Mouse (Mus musculus) G1E (cell line): ENCODE results near the gene Gpr37. TPM values are rescaled to one million over a fixed set of nuclear protein-coding genes. Genes with fewer than 3 reads are reported as not detected.

Source experiments
- ATAC-seq: 2 replicates; pipeline ENCODE4 v1.8.0; 2016; ENCODE audit warnings: mild to moderate bottlenecking; ENCODE audit not compliant: insufficient number of reproducible peaks, poor library complexity, low FRiP score, severe bottlenecking; ENCODE audit errors: extremely low read depth
- DNase-seq: peaks from one replicate; pipeline ENCODE4 v3.0.0; 2012; ENCODE audit warnings: low spot score
- H3K27me3 ChIP-seq: 2 replicates; pipeline ENCODE4 v1.6.1; 2012; ENCODE audit warnings: mild to moderate bottlenecking, low read length, inconsistent platforms; ENCODE audit not compliant: insufficient read depth
- H3K36me3 ChIP-seq: replicated peaks from 2 replicates; pipeline ENCODE3; 2012; ENCODE audit warnings: mild to moderate bottlenecking, inconsistent platforms
- H3K4me1 ChIP-seq: 2 replicates; pipeline ENCODE4 v1.6.1; 2012; ENCODE audit warnings: low read depth, low read length, inconsistent platforms, mixed read lengths; ENCODE audit not compliant: insufficient read depth
- H3K4me3 ChIP-seq: 2 replicates; pipeline ENCODE4 v1.5.1; 2012; ENCODE audit warnings: low read depth, mild to moderate bottlenecking, inconsistent platforms, low read length, moderate library complexity, mixed read lengths
- H3K9me3 ChIP-seq: replicated peaks from 2 replicates; pipeline ENCODE4 v1.6.1; 2012; ENCODE audit warnings: inconsistent platforms
- CTCF ChIP-seq: IDR thresholded peaks from 2 replicates; pipeline ENCODE4 v1.5.1; 2012; ENCODE audit warnings: low read depth, low read length, inconsistent platforms, mixed read lengths
- GATA1 ChIP-seq: IDR thresholded peaks from 2 replicates; pipeline ENCODE4 v1.6.1; 2012; ENCODE audit warnings: borderline replicate concordance, low read length, inconsistent platforms, mixed read lengths
- GATA2 ChIP-seq: IDR thresholded peaks from 2 replicates; pipeline ENCODE4 v1.6.1; 2012; ENCODE audit warnings: low read depth, low read length, inconsistent platforms, borderline replicate concordance
- POLR2AphosphoS5 ChIP-seq: IDR thresholded peaks from 2 replicates; pipeline ENCODE4 v1.6.1; 2012; ENCODE audit warnings: low read depth, low read length, inconsistent platforms; ENCODE audit not compliant: insufficient replicate concordance
- TAL1 ChIP-seq: conservative IDR thresholded peaks from 2 replicates; pipeline ENCODE4 v1.6.1; 2012; ENCODE audit warnings: low read depth, low read length, inconsistent platforms, mixed read lengths
- polyA plus RNA-seq: library from polyadenylated mRNA; stranded (reverse); fragments of >175 nt; gene quantifications from 2 replicates; pipeline ENCODE4 v1.2.3, GENCODE M21; 2012
- total RNA-seq, 2 experiments: library from RNA; stranded (forward) in 1 of 2; stranded (reverse) in 1 of 2; fragments of 200-1000 nt in 1 of 2; fragments of >200 nt in 1 of 2; fragmentation: Nextera tagmentation in 1 of 2; gene quantifications; 2 replicates each; pipeline ENCODE4 v1.2.3; 2014 to 2017

Gpr37 gene
- total RNA-seq (2014; fragmentation: Nextera tagmentation) = not detected in 2 replicates
- 0.05 and 0.06 TPM in 2 replicates for total RNA-seq (2017)
- polyA plus RNA-seq = not detected in 2 replicates

DNA sequence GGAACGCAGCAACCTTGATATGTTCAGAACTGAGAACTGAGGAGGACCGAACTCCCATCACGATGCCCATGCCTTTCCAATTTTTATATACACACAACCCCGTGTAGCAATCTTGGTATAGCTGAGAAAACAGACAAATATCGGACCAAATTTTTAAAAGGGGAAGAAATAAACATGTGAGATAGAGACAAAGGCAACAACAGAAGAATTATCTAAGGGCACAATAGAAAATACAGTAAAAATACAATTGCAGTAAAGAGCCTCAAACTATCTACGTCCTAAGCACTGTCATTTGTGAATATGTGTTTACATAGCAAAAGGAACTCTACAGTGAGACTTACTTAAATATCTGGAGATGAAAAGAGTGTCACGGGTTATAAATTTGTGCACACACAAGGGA is at the start of gene Gpr37:
Gpr37 (minus strand) TSS at position 101 of the 400 bp plus-strand sequence.
- Histone ChIP-seq H3K36me3 (no peaks in the 10 kb centered on the region), H3K4me3 (no peak within 1 kb of the TSS), H3K4me1 (no peaks in the 10 kb centered on the region), H3K9me3 (no peaks in the 10 kb centered on the region), H3K27me3 (peaks cover 15% of the 10 kb centered on the region; the same call in 1 of the 2 replicates)
- ATAC-seq (no peak), DNase-seq (no peak)
- TF ChIP-seq CTCF = no peak
- TF ChIP-seq GATA1 = no peak
- no peak for TF ChIP-seq TAL1
- TF ChIP-seq POLR2AphosphoS5 = no peak
- no peak for TF ChIP-seq GATA2

GRCm38 (mm10) chr6:25736533-25736932 is 46.0 kb upstream of the Gpr37 start:
- peaks cover 3% of the 10 kb centered on the region; the same call in 1 of the 2 replicates for H3K4me1 ChIP-seq
- no peak overlapping the region for H3K4me3 ChIP-seq
- ATAC-seq = no peak
- no peaks in the 10 kb centered on the region for H3K9me3 ChIP-seq
- TF ChIP-seq TAL1 = no peak
- TF ChIP-seq CTCF = no peak
- TF ChIP-seq GATA2 = no peak
- TF ChIP-seq GATA1 = no peak
- TF ChIP-seq POLR2AphosphoS5 = no peak
- H3K27me3 ChIP-seq = no peaks in the 10 kb centered on the region
- DNase-seq = no peak
- no peaks in the 10 kb centered on the region for H3K36me3 ChIP-seq

GRCm38 (mm10) chr6:25726560-25726959 is 36.0 kb upstream of the Gpr37 start:
- Histone ChIP-seq H3K36me3 (no peaks in the 10 kb centered on the region), H3K4me3 (no peak overlapping the region), H3K9me3 (no peaks in the 10 kb centered on the region), H3K4me1 (no peaks in the 10 kb centered on the region), H3K27me3 (peaks cover 5% of the 10 kb centered on the region; the same call in 1 of the 2 replicates)
- TF ChIP-seq GATA2 (no peak), GATA1 (no peak), CTCF (no peak), TAL1 (no peak), POLR2AphosphoS5 (no peak)
- no peak for DNase-seq
- no peak for ATAC-seq

DNA sequence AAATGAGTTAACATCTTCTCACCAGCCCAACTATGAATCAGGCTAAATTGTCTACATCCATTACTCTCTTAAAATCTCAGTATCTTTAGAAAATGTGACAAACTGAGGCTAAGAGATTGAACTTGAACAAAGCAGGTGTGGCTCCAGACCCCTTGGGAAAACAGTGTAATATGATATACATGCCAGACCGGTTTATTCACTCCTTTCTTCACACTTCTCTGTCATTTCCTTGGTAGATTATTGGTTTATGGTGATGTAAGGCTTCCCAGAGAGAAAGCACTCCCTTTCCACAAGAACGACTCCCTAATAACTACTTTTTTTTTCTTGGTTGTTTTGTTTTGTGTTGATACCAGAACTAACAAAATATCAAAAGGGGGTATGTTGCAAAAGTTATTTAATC is 20.1 kb upstream of the Gpr37 start:
- Histone ChIP-seq H3K4me1 (no peaks in the 10 kb centered on the region), H3K9me3 (no peaks in the 10 kb centered on the region), H3K27me3 (no peaks in the 10 kb centered on the region), H3K36me3 (no peaks in the 10 kb centered on the region), H3K4me3 (no peak overlapping the region)
- TF ChIP-seq GATA1 = no peak
- TF ChIP-seq CTCF = no peak
- no peak for TF ChIP-seq TAL1
- no peak for TF ChIP-seq GATA2
- no peak for TF ChIP-seq POLR2AphosphoS5
- no peak for DNase-seq
- ATAC-seq = no peak

- no peaks in the 10 kb centered on the region for H3K36me3 ChIP-seq
- no peaks in the 10 kb centered on the region for H3K9me3 ChIP-seq
- DNase-seq (no peak), ATAC-seq (no peak)
- no peak overlapping the region for H3K4me3 ChIP-seq
- no peak for TF ChIP-seq TAL1
- H3K4me1 ChIP-seq = no peaks in the 10 kb centered on the region
- H3K27me3 ChIP-seq = no peaks in the 10 kb centered on the region
Measured at GRCm38 (mm10) chr6:25709250-25709895, 18.8 kb upstream of the Gpr37 start.

DNA sequence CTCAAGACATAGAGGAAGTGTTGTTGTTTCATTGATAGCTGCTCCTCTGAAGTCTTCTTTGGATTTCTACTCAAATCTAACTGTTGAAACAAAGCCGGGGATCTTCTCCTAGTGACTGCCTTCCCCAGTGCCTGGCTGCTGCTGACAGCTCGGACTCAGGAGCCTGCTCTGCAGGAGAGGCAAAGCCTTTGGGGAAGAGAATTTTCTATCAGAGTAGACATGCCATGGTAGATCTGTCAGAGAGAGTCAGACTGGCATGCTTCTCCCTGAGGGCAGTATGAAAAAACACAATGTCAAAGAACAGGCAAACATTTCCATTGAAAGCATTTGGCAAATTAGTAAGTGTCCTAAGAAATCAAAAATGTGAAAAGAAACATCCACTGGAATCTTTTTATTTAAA is 9.4 kb upstream of the Gpr37 start:
- Histone ChIP-seq H3K9me3 (no peaks in the 10 kb centered on the region), H3K4me3 (no peak overlapping the region), H3K4me1 (no peaks in the 10 kb centered on the region), H3K27me3 (peaks cover 7% of the 10 kb centered on the region), H3K36me3 (no peaks in the 10 kb centered on the region)
- DNase-seq (no peak), ATAC-seq (no peak)
- TF ChIP-seq GATA1 (no peak), CTCF (no peak), GATA2 (no peak), TAL1 (no peak), POLR2AphosphoS5 (no peak)

DNA sequence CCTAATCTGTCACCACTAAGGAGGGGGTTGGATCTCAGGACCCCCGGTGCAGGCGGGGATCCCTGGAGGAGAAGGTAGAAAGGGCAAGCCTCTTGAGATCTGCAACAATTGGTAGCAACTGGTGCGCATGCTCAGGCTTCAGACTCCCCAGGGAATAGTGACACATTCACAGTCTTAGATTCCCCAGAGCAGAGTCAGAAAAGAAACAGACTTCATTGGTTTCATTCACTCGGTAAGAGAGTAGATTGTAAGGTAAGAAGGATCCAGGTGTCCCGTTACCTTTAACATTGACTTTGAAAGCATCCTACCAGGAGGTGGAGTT is 284 bp downstream of the Gpr37 start:
- Histone ChIP-seq H3K9me3 (no peaks in the 10 kb centered on the region), H3K4me1 (no peaks in the 10 kb centered on the region), H3K36me3 (no peaks in the 10 kb centered on the region), H3K27me3 (peaks cover 15% of the 10 kb centered on the region; the same call in 1 of the 2 replicates), H3K4me3 (no peak overlapping the region)
- ATAC-seq (no peak), DNase-seq (no peak)
- TF ChIP-seq GATA1 = no peak
- no peak for TF ChIP-seq GATA2
- TF ChIP-seq POLR2AphosphoS5 = no peak
- TF ChIP-seq TAL1 = no peak
- TF ChIP-seq CTCF = no peak
